Mouse (Mus musculus): ENCODE results near the gene Clk3.

DNA sequence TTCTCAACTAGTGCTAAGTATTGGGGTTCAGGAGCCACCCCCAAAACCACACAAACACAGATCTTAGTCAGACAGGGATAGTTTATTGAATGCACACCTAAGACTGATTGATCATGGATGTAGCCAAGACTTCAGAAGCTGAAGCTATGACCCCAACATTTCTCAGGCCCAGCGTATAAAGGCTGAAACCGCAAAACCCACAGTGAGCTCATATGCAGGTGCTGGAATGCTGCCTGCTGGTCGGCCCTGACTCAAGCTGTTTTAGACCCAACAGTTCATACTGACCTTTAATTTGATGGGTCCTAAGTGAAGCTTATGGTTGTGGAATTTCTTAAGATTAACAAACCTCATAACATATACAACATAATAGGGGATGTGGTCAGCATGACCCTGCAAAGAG lies 17.0 kb upstream of the Clk3 start:
- TF ChIP-seq MAFK (IDR thresholded peaks at IDR 0.05; ENCODE audit: insufficient read depth, low read depth, low read length) (no peak), ZC3H11A (IDR thresholded peaks at IDR 0.05; ENCODE audit: borderline replicate concordance, low read depth, low read length) (no peak)

Measured in ES-E14 (cell line).